17 mouse cellular contexts compared by ENCODE assay signal in the genomic region with DNA sequence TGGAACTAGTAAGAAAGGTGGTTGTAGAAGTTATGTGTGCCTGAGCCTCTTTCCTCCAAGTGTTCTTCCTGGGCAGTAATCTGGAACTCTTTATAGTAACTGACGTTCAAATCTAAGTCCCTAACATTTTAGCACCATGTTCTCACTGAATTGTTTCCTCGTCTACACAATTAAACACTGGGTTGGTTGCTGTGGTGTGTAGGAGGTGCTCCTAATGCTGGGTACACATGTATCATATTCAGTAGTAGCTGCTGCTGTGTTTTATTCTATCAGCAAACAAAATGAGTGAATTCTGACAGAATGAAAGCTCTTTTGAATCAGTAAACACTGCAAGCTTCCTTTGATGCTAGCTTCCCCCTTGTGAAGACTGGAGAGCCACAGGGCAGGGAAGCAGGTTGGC.
"Had no signal": no experiment of that assay in that cellular context is flagged by ENCODE, and none has a peak within 500 bp of the region (broad histone marks: within the 10 kb centered on the region; RNA-seq: fewer than 3 reads in every experiment).

No protein-coding gene starts in this region.

- H3K36me3 ChIP-seq: intestine, embryonic 15.5 days; kidney, embryonic 15.5 days; liver, embryonic 13.5 days; neural tube, embryonic 12.5 days; neural tube, embryonic 15.5 days; stomach, embryonic 15.5 days had no signal

- H3K27me3 ChIP-seq: intestine, embryonic 15.5 days; kidney, embryonic 15.5 days; liver, embryonic 13.5 days; neural tube, embryonic 12.5 days; neural tube, embryonic 15.5 days; stomach, embryonic 15.5 days had no signal

- H3K4me3 ChIP-seq: intestine, embryonic 15.5 days; kidney, embryonic 15.5 days; liver, embryonic 13.5 days; neural tube, embryonic 12.5 days; neural tube, embryonic 15.5 days; stomach, embryonic 15.5 days had no signal

- H3K4me1 ChIP-seq: intestine, embryonic 15.5 days; kidney, embryonic 15.5 days; liver, embryonic 13.5 days; neural tube, embryonic 12.5 days; neural tube, embryonic 15.5 days; stomach, embryonic 15.5 days had no signal

- H3K4me2 ChIP-seq: intestine, embryonic 15.5 days; kidney, embryonic 15.5 days; liver, embryonic 13.5 days; neural tube, embryonic 12.5 days; neural tube, embryonic 15.5 days; stomach, embryonic 15.5 days had no signal

- ATAC-seq: intestine, embryonic 15.5 days had no signal

- H3K9me3 ChIP-seq: intestine, embryonic 15.5 days; kidney, embryonic 15.5 days; liver, embryonic 13.5 days; neural tube, embryonic 12.5 days; neural tube, embryonic 15.5 days; stomach, embryonic 15.5 days had no signal

- H3K9ac ChIP-seq: intestine, embryonic 15.5 days; kidney, embryonic 15.5 days; liver, embryonic 13.5 days; neural tube, embryonic 12.5 days; neural tube, embryonic 15.5 days; stomach, embryonic 15.5 days had no signal

- H3K27ac ChIP-seq: intestine, embryonic 15.5 days; kidney, embryonic 15.5 days; liver, embryonic 13.5 days; neural tube, embryonic 12.5 days; neural tube, embryonic 15.5 days; stomach, embryonic 15.5 days had no signal

- DNase-seq: kidney, adult 11 months; kidney, adult 8-10 months; kidney, postnatal 10 days; kidney, postnatal 36 days; liver, embryonic 13.5 days; lung, adult 2 months; lung, postnatal 14 days; lung, postnatal 4 days; retina, postnatal 1 day; right cerebral cortex, postnatal 25 days; spleen, adult 18-20 months; thymus, postnatal 25 days had no signal
